Mouse (Mus musculus): ENCODE data around the gene Hsph1. TPM values are rescaled to one million over a fixed set of nuclear protein-coding genes. Genes with fewer than 3 reads are reported as not detected.

Hsph1 gene
- polyA plus RNA-seq, 1 experiment: 38.0 TPM

GRCm38 (mm10) chr5:149622152-149622551 is 14.0 kb downstream of the Hsph1 start:
- Histone ChIP-seq H3K36me3 (ENCODE audit: control insufficient read depth, insufficient read depth) (peaks cover 55% of the 10 kb centered on the region), H3K27me3 (ENCODE audit: control insufficient read depth, insufficient read depth, insufficient read length) (no peaks in the 10 kb centered on the region), H3ac (ENCODE audit: control insufficient read depth, insufficient read length) (no peak overlapping the region), H3K79me2 (ENCODE audit: control insufficient read depth, insufficient read depth) (no peaks in the 10 kb centered on the region), H3K4me3 (no peak overlapping the region), H3K4me2 (ENCODE audit: low read depth) (no peak overlapping the region)
- TF ChIP-seq POLR2A (IDR thresholded peaks at IDR 0.05; ENCODE audit: insufficient read length, low read depth) (no peak), USF1 (IDR thresholded peaks at IDR 0.05; ENCODE audit: low read depth) (no peak), SRF (IDR thresholded peaks at IDR 0.05; ENCODE audit: control insufficient read depth, insufficient read length, low read depth) (no peak), MYOD1 (IDR thresholded peaks at IDR 0.05; ENCODE audit: control insufficient read depth in 1 of 3, insufficient read length in 2 of 3, low read depth in 2 of 3) (no peak), CEBPB (IDR thresholded peaks at IDR 0.05; ENCODE audit: insufficient read depth, poor library complexity, severe bottlenecking) (no peak), TCF3 (IDR thresholded peaks at IDR 0.05; ENCODE audit: insufficient read length, low read depth) (no peak), MAX (IDR thresholded peaks at IDR 0.05; ENCODE audit: low read depth) (no peak), REST (IDR thresholded peaks at IDR 0.05; ENCODE audit: insufficient read depth, insufficient read length) (no peak), MYOG (IDR thresholded peaks at IDR 0.05; ENCODE audit: control insufficient read depth in 1 of 3, insufficient read depth in 1 of 3, insufficient read length in 2 of 3, low read depth in 2 of 3) (no peak), TCF12 (IDR thresholded peaks at IDR 0.05; ENCODE audit: insufficient read depth, poor library complexity, severe bottlenecking) (no peak), POLR2AphosphoS2 (IDR thresholded peaks at IDR 0.05; ENCODE audit: insufficient read length, low read depth) (no peak), E2F4 (IDR thresholded peaks at IDR 0.05; ENCODE audit: insufficient read depth) (no peak)

- Histone ChIP-seq H3K4me3 (no peak overlapping the region), H3K36me3 (ENCODE audit: control insufficient read depth, insufficient read depth) (peaks cover 48% of the 10 kb centered on the region), H3K79me2 (ENCODE audit: control insufficient read depth, insufficient read depth) (no peaks in the 10 kb centered on the region), H3K27me3 (ENCODE audit: control insufficient read depth, insufficient read depth, insufficient read length) (no peaks in the 10 kb centered on the region), H3K4me2 (ENCODE audit: low read depth) (no peak overlapping the region), H3ac (ENCODE audit: control insufficient read depth, insufficient read length) (no peak overlapping the region)
- TF ChIP-seq SRF (IDR thresholded peaks at IDR 0.05; ENCODE audit: control insufficient read depth, insufficient read length, low read depth): no peak
- TF ChIP-seq MYOG (IDR thresholded peaks at IDR 0.05; ENCODE audit: control insufficient read depth in 1 of 3, insufficient read depth in 1 of 3, insufficient read length in 2 of 3, low read depth in 2 of 3): no peak
- TF ChIP-seq MYOD1 (IDR thresholded peaks at IDR 0.05; ENCODE audit: control insufficient read depth in 1 of 3, insufficient read length in 2 of 3, low read depth in 2 of 3): no peak
- no peak for TF ChIP-seq TCF3 (IDR thresholded peaks at IDR 0.05; ENCODE audit: insufficient read length, low read depth)
- TF ChIP-seq MAX (IDR thresholded peaks at IDR 0.05; ENCODE audit: low read depth): no peak
- no peak for TF ChIP-seq POLR2AphosphoS2 (IDR thresholded peaks at IDR 0.05; ENCODE audit: insufficient read length, low read depth)
- TF ChIP-seq USF1 (IDR thresholded peaks at IDR 0.05; ENCODE audit: low read depth): no peak
- no peak for TF ChIP-seq REST (IDR thresholded peaks at IDR 0.05; ENCODE audit: insufficient read depth, insufficient read length)
- TF ChIP-seq POLR2A (IDR thresholded peaks at IDR 0.05; ENCODE audit: insufficient read length, low read depth): no peak
- TF ChIP-seq E2F4 (IDR thresholded peaks at IDR 0.05; ENCODE audit: insufficient read depth): no peak
These were observed 18.3 kb downstream of the Hsph1 start for GRCm38 (mm10) chr5:149617776-149618425.

GRCm38 (mm10) chr5:149616817-149617216 is 19.4 kb downstream of the Hsph1 start:
- Histone ChIP-seq H3K4me3 (no peak overlapping the region), H3K36me3 (ENCODE audit: control insufficient read depth, insufficient read depth) (peaks cover 45% of the 10 kb centered on the region), H3K79me2 (ENCODE audit: control insufficient read depth, insufficient read depth) (no peaks in the 10 kb centered on the region), H3K27me3 (ENCODE audit: control insufficient read depth, insufficient read depth, insufficient read length) (no peaks in the 10 kb centered on the region), H3ac (ENCODE audit: control insufficient read depth, insufficient read length) (no peak overlapping the region), H3K4me2 (ENCODE audit: low read depth) (no peak overlapping the region)
- TF ChIP-seq CEBPB (IDR thresholded peaks at IDR 0.05; ENCODE audit: insufficient read depth, poor library complexity, severe bottlenecking): no peak
- TF ChIP-seq E2F4 (IDR thresholded peaks at IDR 0.05; ENCODE audit: insufficient read depth): no peak
- no peak for TF ChIP-seq USF1 (IDR thresholded peaks at IDR 0.05; ENCODE audit: low read depth)
- no peak for TF ChIP-seq MYOG (IDR thresholded peaks at IDR 0.05; ENCODE audit: control insufficient read depth in 1 of 3, insufficient read depth in 1 of 3, insufficient read length in 2 of 3, low read depth in 2 of 3)

- Histone ChIP-seq H3K4me3 (no peak overlapping the region), H3K36me3 (ENCODE audit: control insufficient read depth, insufficient read depth) (peaks cover 45% of the 10 kb centered on the region), H3K79me2 (ENCODE audit: control insufficient read depth, insufficient read depth) (no peaks in the 10 kb centered on the region), H3K27me3 (ENCODE audit: control insufficient read depth, insufficient read depth, insufficient read length) (no peaks in the 10 kb centered on the region), H3ac (ENCODE audit: control insufficient read depth, insufficient read length) (no peak overlapping the region), H3K4me2 (ENCODE audit: low read depth) (no peak overlapping the region)
- TF ChIP-seq MYOD1 (IDR thresholded peaks at IDR 0.05; ENCODE audit: control insufficient read depth in 1 of 3, insufficient read length in 2 of 3, low read depth in 2 of 3) (no peak), E2F4 (IDR thresholded peaks at IDR 0.05; ENCODE audit: insufficient read depth) (no peak), MAX (IDR thresholded peaks at IDR 0.05; ENCODE audit: low read depth) (no peak), USF1 (IDR thresholded peaks at IDR 0.05; ENCODE audit: low read depth) (no peak), TCF3 (IDR thresholded peaks at IDR 0.05; ENCODE audit: insufficient read length, low read depth) (no peak), POLR2A (IDR thresholded peaks at IDR 0.05; ENCODE audit: insufficient read length, low read depth) (no peak), POLR2AphosphoS2 (IDR thresholded peaks at IDR 0.05; ENCODE audit: insufficient read length, low read depth) (no peak), SRF (IDR thresholded peaks at IDR 0.05; ENCODE audit: control insufficient read depth, insufficient read length, low read depth) (no peak), MYOG (IDR thresholded peaks at IDR 0.05; ENCODE audit: control insufficient read depth in 1 of 3, insufficient read depth in 1 of 3, insufficient read length in 2 of 3, low read depth in 2 of 3) (no peak), CEBPB (IDR thresholded peaks at IDR 0.05; ENCODE audit: insufficient read depth, poor library complexity, severe bottlenecking) (no peak), TCF12 (IDR thresholded peaks at IDR 0.05; ENCODE audit: insufficient read depth, poor library complexity, severe bottlenecking) (no peak), REST (IDR thresholded peaks at IDR 0.05; ENCODE audit: insufficient read depth, insufficient read length) (no peak)
These were observed 20.0 kb downstream of the Hsph1 start for GRCm38 (mm10) chr5:149616138-149616537.

- Histone ChIP-seq H3K4me3 (no peak overlapping the region), H3K4me2 (ENCODE audit: low read depth) (no peak overlapping the region), H3K27me3 (ENCODE audit: control insufficient read depth, insufficient read depth, insufficient read length) (no peaks in the 10 kb centered on the region), H3K36me3 (ENCODE audit: control insufficient read depth, insufficient read depth) (peaks cover 18% of the 10 kb centered on the region), H3K79me2 (ENCODE audit: control insufficient read depth, insufficient read depth) (no peaks in the 10 kb centered on the region), H3ac (ENCODE audit: control insufficient read depth, insufficient read length) (no peak overlapping the region)
- TF ChIP-seq CEBPB (IDR thresholded peaks at IDR 0.05; ENCODE audit: insufficient read depth, poor library complexity, severe bottlenecking): no peak
- TF ChIP-seq MYOD1 (IDR thresholded peaks at IDR 0.05; ENCODE audit: control insufficient read depth in 1 of 3, insufficient read length in 2 of 3, low read depth in 2 of 3): no peak
These were observed 23.4 kb downstream of the Hsph1 start for GRCm38 (mm10) chr5:149612740-149613139.
